Mouse (Mus musculus) urinary bladder, postnatal 14 days (tissue): ENCODE results near the gene Cbr3.
A peak's percentile ranks its signal among the peaks of the same experiment; 100 is the strongest.

Experiments used
- DNase-seq: peaks from one replicate; pipeline ENCODE4 v3.0.0; 2021; ENCODE audit warnings: low spot score

The Cbr3 gene

GRCm38 (mm10) chr16:93711411-93712188, 28.6 kb downstream of the Cbr3 start, which contains the start of gene Dop1b:
Gene Dop1b (plus strand): TSS chr16:93711904.
- peak; percentile 100 for DNase-seq

- DNase-seq, result peak; percentile 45
These were observed 29.3 kb downstream of the Cbr3 start for GRCm38 (mm10) chr16:93712189-93712885.

- no peak for DNase-seq
These were observed 30.0 kb downstream of the Cbr3 start for GRCm38 (mm10) chr16:93712966-93713365.

- DNase-seq, result no peak
These were observed 31.4 kb downstream of the Cbr3 start for GRCm38 (mm10) chr16:93714426-93714825.

- no peak for DNase-seq
These were observed 32.8 kb downstream of the Cbr3 start for GRCm38 (mm10) chr16:93715826-93716225.

GRCm38 (mm10) chr16:93717299-93717703, 34.3 kb downstream of the Cbr3 start:
- peak; percentile 70 for DNase-seq

- no peak for DNase-seq
These were observed 38.8 kb downstream of the Cbr3 start for GRCm38 (mm10) chr16:93721771-93722170.

GRCm38 (mm10) chr16:93722476-93722875, 39.5 kb downstream of the Cbr3 start:
- no peak for DNase-seq

- peak; percentile 38 for DNase-seq
These were observed 42.6 kb downstream of the Cbr3 start for GRCm38 (mm10) chr16:93725417-93726144.

- DNase-seq, result no peak
These were observed 43.2 kb downstream of the Cbr3 start for GRCm38 (mm10) chr16:93726186-93726585.

GRCm38 (mm10) chr16:93728676-93729075, 45.7 kb downstream of the Cbr3 start:
- no peak for DNase-seq

GRCm38 (mm10) chr16:93729801-93730721, 47.0 kb downstream of the Cbr3 start:
- DNase-seq, result no peak

- DNase-seq, result no peak
These were observed 48.3 kb downstream of the Cbr3 start for GRCm38 (mm10) chr16:93731310-93731709.

GRCm38 (mm10) chr16:93732875-93733569, 50.0 kb downstream of the Cbr3 start:
- peak; percentile 51 for DNase-seq

- peak; percentile 22 for DNase-seq
These were observed 56.2 kb downstream of the Cbr3 start for GRCm38 (mm10) chr16:93739251-93739650.
